Mouse (Mus musculus): Measurements from ENCODE around the gene Dhrs3.
A peak's percentile ranks its signal among the peaks of the same experiment; 100 is the strongest.

Gene Dhrs3

DNA sequence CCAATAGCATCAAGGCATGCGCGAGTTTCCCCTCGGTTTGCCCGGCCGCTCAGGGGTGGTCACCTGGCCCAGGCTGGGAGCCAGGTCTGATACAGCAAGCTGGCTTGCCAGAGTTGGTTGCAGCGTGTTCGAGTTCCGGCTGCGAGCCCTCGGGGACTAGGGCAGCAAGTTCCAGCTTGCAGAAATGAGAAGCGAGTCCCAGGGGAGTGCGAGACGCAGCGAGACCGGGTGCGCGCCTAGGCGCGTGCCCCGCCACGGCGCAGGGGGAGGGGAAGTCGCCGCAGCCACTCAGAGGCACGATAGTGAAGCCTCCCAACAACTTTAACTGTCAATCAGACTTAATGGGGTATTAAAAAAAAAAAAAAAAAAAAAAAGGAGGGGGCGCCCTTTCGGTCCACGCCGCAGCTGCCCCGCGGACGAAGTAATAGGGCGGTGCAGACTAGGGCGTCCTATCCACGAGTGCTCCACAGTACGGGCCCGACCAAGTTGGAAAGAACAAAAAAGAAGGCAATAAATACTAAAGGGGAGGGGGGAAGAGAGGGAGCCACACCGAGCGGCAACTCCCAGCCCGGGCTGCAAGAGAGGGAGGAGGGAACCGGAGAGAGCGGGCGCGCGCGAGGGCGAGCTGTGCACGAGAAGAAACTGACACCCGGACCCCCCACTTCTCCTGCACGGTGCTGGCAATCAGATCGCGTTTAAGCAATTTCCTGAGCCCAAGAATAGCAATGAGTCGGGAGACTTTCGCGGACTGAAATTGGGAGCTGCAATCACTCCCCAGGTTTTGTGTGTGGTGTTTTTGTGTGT lies at the start of gene Dhrs3:
Dhrs3 (plus strand) TSS at position 695 of the 804 bp plus-strand sequence.
- peak; percentile 82 for DNase-seq (ENCODE audit: extremely low read depth, low read depth, low spot score)

DNA sequence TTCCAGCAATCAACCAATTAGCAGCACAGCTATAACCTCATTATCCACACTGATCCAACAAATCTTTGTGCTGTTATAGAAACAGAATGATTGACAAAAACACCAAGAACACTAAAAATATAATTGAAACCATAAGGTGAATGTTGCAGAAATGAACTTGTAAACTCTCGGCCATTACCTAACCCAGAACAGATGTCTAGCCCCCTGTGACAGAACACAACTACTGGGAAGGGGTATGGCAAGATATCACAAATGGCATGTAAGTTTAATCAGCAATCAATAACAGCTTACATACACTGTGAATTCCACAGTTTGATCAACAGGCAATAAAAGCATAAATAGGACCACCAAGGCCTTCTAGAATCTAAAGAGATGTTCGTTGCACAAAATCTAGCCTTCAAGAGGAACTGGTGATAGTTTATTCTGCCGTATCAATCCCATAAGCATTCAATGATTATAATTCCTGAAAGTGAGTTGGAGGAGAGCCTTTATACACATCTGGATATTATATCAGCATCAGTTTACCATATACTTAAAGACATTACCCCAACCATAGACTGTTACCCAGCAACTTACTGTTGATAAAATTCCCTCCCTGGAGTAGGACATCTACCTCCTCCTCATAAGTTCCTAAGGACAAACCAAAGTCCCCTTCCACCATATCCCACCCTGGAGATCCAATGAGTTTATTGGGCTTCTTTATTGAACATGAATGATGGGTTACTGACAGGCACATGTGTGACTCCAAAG lies 30.7 kb upstream of the Dhrs3 start:
- DNase-seq (ENCODE audit: extremely low read depth, low read depth, low spot score): no peak

DNA sequence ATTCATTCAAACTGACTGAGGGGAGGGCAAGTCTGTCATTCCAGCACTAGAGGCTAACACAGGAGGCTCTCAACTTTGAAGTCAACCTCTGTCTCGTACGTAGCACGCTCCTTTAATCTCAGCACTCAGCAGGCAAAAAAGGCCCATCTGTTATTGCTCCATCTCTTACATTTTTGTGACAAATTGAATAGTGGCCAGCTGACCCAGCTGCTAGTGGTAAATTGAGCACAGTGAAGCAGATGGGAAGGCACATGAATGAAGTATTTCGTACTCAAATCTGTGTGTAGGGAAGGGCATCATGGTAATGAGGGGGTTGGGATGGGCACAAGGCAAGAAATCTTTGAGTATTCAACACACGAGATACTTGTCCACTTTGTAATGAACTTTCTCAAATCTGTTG lies 24.7 kb upstream of the Dhrs3 start:
- DNase-seq (ENCODE audit: extremely low read depth, low read depth, low spot score): no peak

DNA sequence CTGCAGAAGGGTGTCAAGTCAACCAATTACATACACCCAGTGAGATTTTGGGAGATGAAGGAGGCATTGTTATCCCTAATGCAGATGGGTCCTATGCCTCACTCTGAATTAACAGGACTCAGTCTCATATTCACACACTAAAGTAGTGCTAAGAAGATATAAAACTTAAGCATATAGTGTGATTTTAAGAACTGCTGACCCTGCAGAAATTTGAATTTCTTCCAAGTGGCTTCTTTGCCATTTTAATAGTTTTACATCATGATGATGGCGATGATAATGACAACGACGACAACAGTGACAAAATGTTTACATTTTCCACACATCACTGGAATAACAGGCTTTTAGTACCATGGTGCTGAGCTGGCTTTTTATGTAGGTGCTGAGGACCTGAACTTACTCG lies 24.0 kb upstream of the Dhrs3 start:
- DNase-seq (ENCODE audit: extremely low read depth, low read depth, low spot score): no peak

DNA sequence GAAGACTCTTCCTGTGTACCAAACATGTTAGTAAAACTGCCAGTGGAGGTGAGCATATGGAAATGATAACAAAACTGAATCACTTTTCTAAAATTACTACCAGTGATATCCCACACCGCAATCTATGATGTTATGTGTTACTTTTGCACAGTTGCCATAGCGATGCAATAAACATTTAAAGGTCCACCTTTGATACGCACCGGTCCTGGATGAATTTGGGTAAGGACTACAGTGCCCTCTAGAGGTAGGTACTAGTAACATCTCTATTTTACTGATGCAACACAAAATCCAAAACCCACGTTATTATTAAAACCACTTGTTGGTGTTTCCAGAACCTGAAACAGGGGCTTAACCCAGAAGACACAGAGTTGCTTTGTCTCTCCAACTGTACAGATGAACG lies 19.7 kb upstream of the Dhrs3 start:
- DNase-seq (ENCODE audit: extremely low read depth, low read depth, low spot score): no peak

DNA sequence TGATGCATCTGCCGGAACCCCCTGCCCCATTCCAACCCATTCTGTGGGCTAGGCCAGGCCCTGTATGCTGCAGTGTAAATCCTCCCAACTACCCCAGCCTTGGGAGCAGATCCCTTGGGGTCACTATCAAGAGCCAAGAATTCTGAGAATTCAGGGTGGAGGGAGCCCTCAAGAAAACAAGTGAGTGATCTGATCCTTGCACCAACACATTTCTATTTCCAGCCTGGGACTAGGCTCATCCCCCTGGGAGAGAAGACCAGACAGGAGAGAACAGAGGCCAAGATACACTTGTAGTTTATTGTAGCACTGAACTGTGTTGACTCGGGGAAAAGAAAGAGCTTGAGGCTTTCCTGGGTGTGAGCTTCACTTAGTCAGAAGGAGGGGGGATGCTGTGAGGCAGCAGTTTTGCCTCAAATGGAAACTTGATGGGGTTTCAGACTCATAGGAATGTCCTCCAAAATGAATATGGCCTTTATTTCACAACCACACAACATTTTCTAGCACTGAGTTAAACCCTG lies 17.0 kb upstream of the Dhrs3 start:
- DNase-seq (ENCODE audit: extremely low read depth, low read depth, low spot score): no peak

DNA sequence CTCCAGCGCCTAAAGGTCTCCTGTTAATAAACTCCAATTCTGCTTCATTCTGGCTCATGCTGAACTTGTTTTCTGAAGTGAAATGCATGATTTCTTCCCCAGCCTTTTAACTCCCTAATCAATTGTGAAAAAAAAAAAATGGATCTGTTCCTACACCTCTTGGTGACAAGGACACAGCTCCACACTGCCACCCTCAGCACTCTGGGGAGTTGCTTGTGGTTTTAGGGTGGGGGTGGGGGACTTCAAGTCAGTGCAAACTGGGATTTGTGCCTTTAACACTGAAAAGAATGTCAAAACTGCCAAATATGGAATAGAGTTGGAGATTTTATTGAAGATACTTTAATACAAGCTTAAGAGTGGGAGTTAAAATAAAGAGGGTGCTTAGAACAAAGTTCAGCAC lies 13.1 kb upstream of the Dhrs3 start:
- no peak for DNase-seq (ENCODE audit: extremely low read depth, low read depth, low spot score)

DNA sequence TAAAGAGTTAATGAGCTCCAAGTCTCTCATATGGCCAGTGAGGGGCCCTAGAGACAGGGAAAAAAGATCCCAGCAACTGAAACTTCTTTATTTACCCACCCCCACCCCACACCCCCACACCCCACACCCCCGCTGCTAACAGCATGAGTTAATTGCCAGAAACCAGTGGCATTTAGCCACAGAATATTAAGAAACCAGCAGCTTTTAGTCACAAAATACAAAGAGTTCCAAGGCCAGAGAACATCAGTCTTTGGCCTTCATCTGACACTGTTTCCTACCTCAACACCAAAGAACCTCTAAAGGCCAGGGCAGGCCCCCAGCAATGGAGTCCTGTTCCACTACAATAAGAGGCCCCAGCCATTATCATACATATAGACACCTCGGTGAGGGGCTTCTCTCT lies 11.3 kb upstream of the Dhrs3 start:
- no peak for DNase-seq (ENCODE audit: extremely low read depth, low read depth, low spot score)

DNA sequence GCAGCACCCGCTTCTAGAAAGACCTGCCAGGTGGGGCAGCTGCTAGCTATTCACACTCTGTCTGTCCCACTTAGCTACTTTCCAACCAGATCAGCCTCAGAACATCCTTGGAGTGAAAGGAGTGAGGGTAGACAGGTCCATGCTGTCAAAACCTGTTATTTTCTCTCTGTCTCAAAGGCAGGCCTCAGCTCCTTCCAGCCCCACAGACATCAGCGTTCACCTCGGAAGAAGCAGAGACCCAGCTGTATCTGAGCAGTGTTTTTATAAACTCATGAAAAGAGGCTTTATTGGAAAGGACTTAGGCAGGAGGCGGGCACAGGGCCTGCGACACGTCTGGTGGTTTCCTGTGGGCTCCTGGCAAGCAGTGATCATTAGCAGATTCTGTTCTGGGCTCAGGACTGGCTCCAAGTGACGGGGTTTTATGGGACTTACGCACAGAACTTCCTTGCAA lies 9.7 kb upstream of the Dhrs3 start:
- no peak for DNase-seq (ENCODE audit: extremely low read depth, low read depth, low spot score)

DNA sequence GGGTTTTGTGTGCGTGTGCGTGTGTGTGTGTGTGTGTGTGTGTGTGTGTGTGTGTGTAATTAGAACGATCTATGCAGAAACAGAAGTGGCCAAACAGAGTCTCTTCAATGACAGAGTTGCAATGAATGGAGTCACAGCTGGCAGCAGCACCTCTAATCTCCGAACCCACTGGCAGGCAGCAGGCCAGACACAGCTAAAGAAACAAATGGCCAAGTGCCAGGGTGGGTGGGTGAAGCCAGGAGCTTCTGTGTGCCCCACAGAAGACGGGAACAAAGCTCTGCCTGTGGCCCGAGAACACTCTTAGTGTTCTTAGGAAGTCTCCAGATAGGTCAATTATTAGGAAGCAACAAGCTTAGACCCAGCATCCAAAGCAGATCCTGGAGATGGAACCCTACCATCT lies 6.2 kb upstream of the Dhrs3 start:
- DNase-seq (ENCODE audit: extremely low read depth, low read depth, low spot score): no peak

DNA sequence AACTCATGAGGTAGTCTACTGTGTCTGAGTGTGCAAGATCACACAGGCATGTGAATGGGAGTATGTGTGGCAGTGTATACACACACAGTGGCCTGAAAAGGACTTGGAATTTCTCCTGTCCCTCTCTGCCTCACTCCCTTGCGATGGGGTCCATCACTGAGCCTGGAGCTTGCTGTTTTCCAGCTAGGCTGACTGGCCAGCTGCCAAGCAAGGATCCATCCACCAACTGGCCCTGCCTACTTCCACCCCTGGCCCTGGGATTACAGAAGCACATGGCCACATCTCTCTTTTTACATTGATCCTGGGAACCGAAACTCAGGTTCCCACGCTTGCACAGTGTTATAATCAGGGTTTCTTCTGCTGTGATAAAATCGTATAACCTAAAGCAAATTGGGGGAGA lies 3.9 kb upstream of the Dhrs3 start:
- DNase-seq (ENCODE audit: extremely low read depth, low read depth, low spot score): no peak

DNA sequence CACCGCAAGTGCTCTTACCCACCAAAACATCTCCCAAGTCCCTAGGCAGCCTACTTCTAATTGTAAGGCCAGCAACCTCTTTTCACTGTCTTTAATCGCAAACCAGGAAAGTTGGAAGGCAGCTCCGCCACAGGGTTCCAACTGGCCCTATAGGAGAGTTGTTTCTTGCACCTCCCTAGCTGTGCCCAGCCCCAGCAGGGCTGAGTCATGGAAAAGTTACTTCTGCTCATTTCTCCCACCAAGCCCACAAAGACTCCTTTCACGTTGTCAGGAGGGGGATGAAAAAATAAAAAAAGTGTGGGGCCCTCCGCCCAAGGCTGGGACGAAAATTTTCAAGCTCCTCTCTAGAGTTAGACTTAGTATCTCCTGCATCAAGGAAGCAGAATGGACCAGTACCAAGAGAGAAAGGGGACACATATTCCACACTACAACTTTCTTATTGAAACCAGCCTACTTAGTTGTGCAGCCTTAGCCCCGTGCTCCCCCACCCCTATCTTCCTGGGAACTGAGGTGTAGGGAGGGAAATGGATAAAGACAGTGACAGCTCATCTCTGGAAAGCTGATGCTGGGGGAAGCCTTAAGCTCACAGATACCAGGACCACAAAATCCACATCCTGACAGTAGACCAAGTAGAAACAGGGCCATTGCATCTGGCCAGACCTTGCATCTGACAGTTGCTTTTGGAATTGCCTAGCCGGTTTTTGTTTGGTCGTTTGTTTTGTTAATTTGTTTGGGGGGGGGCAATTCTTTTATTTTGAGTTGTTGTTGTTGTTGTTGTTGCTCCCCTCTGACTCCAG lies 2.9 kb upstream of the Dhrs3 start:
- DNase-seq (ENCODE audit: extremely low read depth, low read depth, low spot score): no peak

DNA sequence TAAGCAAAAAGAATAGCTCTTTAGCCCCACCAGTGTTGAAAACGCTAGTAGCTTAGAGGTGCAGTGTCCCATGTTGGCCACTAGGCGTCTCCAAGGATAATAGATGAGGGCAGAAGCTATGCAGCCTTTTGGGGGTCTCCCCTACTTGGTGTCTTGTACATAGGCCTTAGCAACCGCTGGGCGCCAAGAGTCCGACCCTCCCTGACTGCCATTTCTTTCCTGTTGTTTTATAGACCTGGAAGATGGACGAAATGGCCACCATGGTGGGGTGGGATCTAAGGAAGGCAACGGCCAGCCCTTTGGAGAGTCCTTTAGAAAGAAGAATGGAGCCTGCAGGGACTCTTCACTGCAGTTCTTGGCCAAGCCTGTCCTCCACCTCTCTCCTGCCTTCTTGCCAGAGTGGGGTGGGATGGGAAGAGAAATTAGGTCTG lies 1.9 kb upstream of the Dhrs3 start:
- DNase-seq (ENCODE audit: extremely low read depth, low read depth, low spot score): no peak

DNA sequence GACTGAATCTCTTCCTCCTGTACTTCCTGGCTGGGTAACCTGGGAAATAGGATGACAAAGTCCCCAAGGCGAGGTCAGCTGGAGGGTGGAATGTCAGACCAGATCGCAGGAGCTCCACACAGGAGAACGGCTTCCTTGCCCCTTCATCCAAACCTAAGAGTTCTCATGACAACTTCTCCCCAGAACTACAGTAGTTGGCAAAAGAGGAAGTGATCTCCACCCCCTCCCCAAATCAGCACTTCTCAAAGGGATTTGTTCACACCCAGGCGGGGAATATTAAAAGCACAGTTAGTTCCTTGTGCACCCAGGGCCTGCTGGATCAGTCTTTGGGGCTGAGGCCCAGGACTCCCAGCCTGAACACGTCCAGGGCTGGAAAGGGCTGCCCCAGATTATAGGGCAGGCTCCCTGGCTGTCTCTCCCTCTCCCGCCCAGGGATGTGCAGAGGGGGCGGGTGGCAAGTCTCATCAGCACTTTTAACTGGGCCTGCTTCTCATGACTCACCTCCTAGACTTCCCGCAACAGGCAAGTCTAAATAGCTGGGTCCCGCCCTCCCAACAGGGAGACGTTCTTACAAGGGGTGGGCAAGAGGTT lies 1.4 kb upstream of the Dhrs3 start:
- DNase-seq (ENCODE audit: extremely low read depth, low read depth, low spot score): peak; percentile 73

DNA sequence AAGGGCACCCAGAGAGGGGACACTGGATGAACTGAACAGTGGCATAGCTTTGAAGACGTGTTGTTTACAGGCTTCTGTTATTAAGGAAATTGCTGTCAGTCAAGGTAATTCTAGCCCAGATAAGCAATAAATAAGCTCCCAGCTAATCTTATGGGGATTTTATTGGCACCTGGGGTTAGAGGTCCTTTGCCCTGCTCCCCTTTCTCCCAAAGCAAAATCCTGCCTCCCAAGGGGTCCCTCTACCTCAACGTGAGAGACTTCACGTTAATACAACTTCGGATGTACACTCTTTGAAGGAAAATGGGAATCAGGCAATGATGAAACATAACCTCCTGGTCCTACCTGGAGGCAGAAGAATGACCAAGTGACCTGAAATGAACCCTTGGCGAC lies 889 bp upstream of the Dhrs3 start:
- DNase-seq (ENCODE audit: extremely low read depth, low read depth, low spot score): no peak

DNA sequence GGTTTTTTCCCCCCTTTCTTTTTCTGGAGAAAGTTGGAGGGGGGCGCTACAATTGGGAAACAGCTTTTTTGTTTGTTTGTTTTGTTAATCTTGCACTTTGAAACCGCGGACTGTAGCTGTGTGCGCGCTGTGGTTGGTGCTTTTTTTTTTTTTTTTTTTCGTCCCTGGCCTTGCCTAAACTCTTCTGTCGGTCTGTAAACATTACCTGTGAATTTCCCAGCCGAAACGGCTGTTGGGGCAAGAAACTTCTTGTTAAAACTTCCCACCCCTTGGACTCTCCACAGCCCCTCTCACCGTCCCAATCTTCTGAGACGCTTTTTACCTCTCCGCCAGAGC lies 278 bp downstream of the Dhrs3 start:
- no peak for DNase-seq (ENCODE audit: extremely low read depth, low read depth, low spot score)

DNA sequence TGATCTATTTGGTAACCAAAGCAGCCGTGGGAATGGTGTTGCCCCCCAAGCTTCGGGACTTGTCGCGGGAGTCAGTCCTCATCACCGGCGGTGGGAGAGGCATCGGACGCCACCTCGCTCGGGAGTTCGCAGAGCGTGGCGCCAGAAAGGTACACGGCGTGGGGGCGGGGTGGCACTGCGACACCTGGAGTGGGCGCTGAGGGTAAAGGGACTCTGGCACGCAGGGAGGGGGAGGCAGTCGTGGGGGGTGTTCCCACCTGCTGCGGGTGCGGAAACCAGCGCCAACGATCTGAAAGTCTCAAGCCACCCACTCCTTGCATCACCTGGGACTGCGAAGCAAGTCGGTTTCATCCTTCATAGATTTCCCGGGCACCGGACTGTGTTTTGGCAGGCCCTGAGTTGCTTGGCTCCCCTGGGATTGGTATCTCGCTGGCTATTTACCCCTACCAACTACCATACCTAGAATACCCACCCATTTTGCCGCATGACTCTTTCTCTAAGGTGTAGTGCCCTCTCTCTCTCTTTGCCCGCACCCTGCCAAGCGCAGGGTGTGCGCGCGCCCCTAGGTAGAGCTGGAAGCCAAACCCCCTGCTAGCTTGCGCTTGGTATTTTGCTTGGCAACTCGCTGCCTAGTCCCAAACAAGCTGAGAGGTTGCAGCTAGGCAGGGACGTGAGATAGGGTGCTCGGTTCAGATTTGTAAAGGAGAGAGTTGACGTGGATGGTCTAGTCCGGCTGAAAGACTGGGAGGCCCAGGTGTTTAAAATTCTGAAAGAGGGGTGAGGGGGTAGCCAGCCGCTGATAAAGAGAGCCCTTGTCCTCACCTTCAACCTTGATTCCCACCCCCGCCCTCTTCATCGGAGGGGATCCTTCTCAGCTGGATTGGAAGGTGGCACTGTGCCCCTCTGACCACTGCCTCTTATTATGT lies 1.2 kb downstream of the Dhrs3 start:
- no peak for DNase-seq (ENCODE audit: extremely low read depth, low read depth, low spot score)

DNA sequence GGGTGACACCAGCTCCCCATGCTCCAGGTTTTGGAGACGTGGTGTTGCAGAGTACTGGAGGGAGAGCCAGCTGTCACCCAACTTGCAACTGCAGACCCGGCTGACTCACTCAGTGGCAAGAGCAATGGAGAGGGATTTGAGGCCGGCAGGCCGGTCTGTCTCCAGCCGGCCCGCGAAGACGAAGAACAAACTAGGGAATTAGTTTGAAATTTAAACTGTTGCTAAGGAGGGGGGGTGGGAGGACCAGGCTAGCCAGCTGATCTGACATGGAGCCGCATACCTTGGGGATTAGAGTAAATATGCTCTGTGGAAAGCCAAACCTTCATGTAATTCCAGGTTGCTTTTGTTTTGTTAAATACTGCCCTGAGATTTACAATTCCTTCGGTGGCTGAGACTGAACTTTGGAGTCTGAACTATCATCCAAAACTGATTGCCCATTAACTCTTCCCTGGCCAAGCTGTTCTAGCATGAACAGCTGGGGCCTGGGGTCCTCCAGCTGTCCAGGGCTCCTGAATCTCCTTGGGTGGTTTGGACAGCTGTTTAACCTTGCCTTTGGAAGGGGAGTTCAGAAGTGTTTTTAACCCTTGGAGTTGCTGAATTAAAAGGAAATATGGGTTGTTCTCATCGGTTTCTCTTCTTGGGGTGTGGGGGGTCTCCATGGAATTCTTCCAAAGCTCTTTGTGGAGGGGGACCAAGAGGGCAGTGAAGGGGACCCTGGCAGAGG lies 2.0 kb downstream of the Dhrs3 start:
- no peak for DNase-seq (ENCODE audit: extremely low read depth, low read depth, low spot score)

DNA sequence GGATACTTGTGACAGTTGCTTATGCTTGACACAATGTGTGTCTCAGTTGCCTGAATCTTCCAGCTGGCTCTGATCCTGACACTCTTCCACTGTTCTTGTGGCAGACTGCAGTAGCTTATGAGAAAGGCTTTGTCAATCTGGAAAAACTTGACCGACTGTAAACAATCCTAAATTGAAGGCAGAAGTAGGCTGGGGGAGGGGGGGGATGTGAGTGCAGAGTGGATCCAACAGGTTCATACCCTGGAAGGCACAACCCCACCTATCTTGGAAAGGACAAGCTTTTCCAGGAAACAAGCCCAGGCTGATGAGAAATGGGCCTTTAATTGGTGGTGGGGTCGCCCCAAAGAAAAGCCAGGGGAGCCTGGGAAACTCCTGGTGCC lies 2.6 kb downstream of the Dhrs3 start:
- peak; percentile 72 for DNase-seq (ENCODE audit: extremely low read depth, low read depth, low spot score)
